Mouse (Mus musculus) liver, adult 2 months (tissue): ENCODE measurements around the gene Omg. TPM values are rescaled to one million over a fixed set of nuclear protein-coding genes. Genes with fewer than 3 reads are reported as not detected.

ENCODE experiments used
- DNase-seq: peaks from one replicate; pipeline ENCODE4 v3.0.0-alpha.2; 2011; ENCODE audit warnings: low read depth, low spot score; ENCODE audit errors: extremely low read depth
- H3K27ac ChIP-seq: fragments of 200-500 bp; replicated peaks from 2 replicates; pipeline ENCODE4 v1.5.1; 2012; ENCODE audit warnings: low read depth, mild to moderate bottlenecking, control low read depth, inconsistent platforms, low read length; ENCODE audit not compliant: insufficient read depth
- H3K27me3 ChIP-seq: fragments of 200-500 bp; 2 replicates; pipeline ENCODE4 v1.6.1; 2012; ENCODE audit warnings: mild to moderate bottlenecking, moderate library complexity, low read length, inconsistent platforms; ENCODE audit not compliant: control insufficient read depth, insufficient read depth
- H3K36me3 ChIP-seq: fragments of 200-500 bp; 2 replicates; pipeline ENCODE4 v1.6.1; 2012; ENCODE audit warnings: low read length, inconsistent platforms; ENCODE audit not compliant: control insufficient read depth, insufficient read depth
- H3K4me1 ChIP-seq: fragments of 200-500 bp; 2 replicates; pipeline ENCODE4 v1.6.1; 2011; ENCODE audit warnings: low read length; ENCODE audit not compliant: control insufficient read depth, insufficient read depth
- H3K4me3 ChIP-seq: fragments of 200-500 bp; 2 replicates; pipeline ENCODE4 v1.5.1; 2011; ENCODE audit warnings: low read depth, mild to moderate bottlenecking, control low read depth, low read length, moderate library complexity; ENCODE audit not compliant: insufficient read depth
- H3K79me2 ChIP-seq: fragments of 200-500 bp; 2 replicates; pipeline ENCODE4 v1.6.1; 2012; ENCODE audit warnings: inconsistent platforms, mild to moderate bottlenecking, low read length, moderate library complexity; ENCODE audit not compliant: control insufficient read depth, insufficient read depth
- H3K9ac ChIP-seq: fragments of 200-500 bp; 2 replicates; pipeline ENCODE4 v1.6.1; 2012; ENCODE audit warnings: low read depth, mild to moderate bottlenecking, control low read depth, inconsistent platforms, low read length
- CTCF ChIP-seq: fragments of 200-500 bp; IDR thresholded peaks from 2 replicates; pipeline ENCODE4 v1.5.1; 2011; ENCODE audit warnings: low read depth, low read length, control low read depth
- POLR2A ChIP-seq: fragments of 200-500 bp; IDR thresholded peaks from 2 replicates; pipeline ENCODE4 v1.6.1; 2011; ENCODE audit warnings: low read length, control low read depth; ENCODE audit not compliant: insufficient read depth; ENCODE audit errors: extremely low read depth
- WGBS: fragments of 180-500 bp; shearing (Covaris S2); methylation state at CpG from one replicate; pipeline ENCODE4 v1.1.7; 2018; 5-methylcytosine and 5-hydroxymethylcytosine counted together
- polyA plus RNA-seq: library from polyadenylated mRNA; depleted of rRNA; stranded (reverse); fragments of >200 nt; gene quantifications from 2 replicates; pipeline ENCODE4 v1.2.3, GENCODE M21; 2012; rRNA removed
- total RNA-seq: library from RNA; depleted of rRNA; stranded (reverse); fragments of >200 nt; gene quantifications from 2 replicates; pipeline ENCODE4 v1.2.3, GENCODE M21; 2014; rRNA removed

Omg gene
- total RNA-seq (not detected in 2 replicates), polyA plus RNA-seq (not detected in 2 replicates)

- H3K27me3 ChIP-seq = no peaks in the 10 kb centered on the region
- TF ChIP-seq CTCF (no peak), POLR2A (no peak)
- peaks cover 1% of the 10 kb centered on the region; the same call in 1 of the 2 replicates for H3K4me1 ChIP-seq
- H3K9ac ChIP-seq = no peak within 1 kb of the TSS
- H3K36me3 ChIP-seq = no peaks in the 10 kb centered on the region
- no peaks in the 10 kb centered on the region; the same call in 1 of the 2 replicates for H3K79me2 ChIP-seq
- no peak for DNase-seq
- H3K4me3 ChIP-seq = no peak within 1 kb of the TSS
- H3K27ac ChIP-seq = no peak within 1 kb of the TSS
- 81% methylated on average over 8 of the region's 8 CpGs for WGBS
These were observed at the start of gene Omg for GRCm38 (mm10) chr11:79503845-79504244. Omg (minus strand) TSS chr11:79504084.

DNA sequence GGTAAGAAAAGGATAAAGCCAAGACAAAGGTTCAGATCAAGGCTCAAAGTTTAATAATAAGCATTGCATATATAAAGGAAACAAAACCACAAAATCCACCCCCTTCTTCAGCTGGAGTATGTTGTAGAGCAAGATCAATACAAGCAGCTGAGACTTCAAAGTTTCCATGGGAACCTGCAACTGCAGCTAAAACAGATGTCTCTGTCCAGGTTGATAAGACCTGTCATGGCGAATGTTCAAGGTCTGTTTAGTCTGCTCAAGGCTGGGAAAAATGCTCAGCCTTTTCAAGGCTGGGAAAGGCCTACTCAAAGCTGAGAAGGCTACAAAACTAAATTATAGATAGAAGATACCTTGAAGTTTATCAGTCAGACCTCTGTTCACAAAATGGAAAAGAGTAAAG is 48.7 kb upstream of the Omg start:
- H3K27ac ChIP-seq = no peak overlapping the region
- no peak overlapping the region for H3K4me3 ChIP-seq
- no peak overlapping the region for H3K9ac ChIP-seq
- peaks cover 49% of the 10 kb centered on the region for H3K36me3 ChIP-seq
- H3K4me1 ChIP-seq = no peaks in the 10 kb centered on the region
- H3K27me3 ChIP-seq = no peaks in the 10 kb centered on the region
- DNase-seq = no peak
- H3K79me2 ChIP-seq = no peaks in the 10 kb centered on the region
- WGBS = 31% methylated on average over 1 of the region's 1 CpGs
- TF ChIP-seq CTCF (no peak), POLR2A (no peak)

- peaks cover 22% of the 10 kb centered on the region; the same call in 1 of the 2 replicates for H3K36me3 ChIP-seq
- H3K4me3 ChIP-seq = no peak overlapping the region
- no peak for DNase-seq
- H3K27ac ChIP-seq = no peak overlapping the region
- H3K27me3 ChIP-seq = no peaks in the 10 kb centered on the region
- peaks cover 5% of the 10 kb centered on the region for H3K4me1 ChIP-seq
- 95% methylated on average over 3 of the region's 3 CpGs for WGBS
- no peak for TF ChIP-seq POLR2A
- TF ChIP-seq CTCF = no peak
- no peak overlapping the region for H3K9ac ChIP-seq
- H3K79me2 ChIP-seq = no peaks in the 10 kb centered on the region
These were observed 32.4 kb upstream of the Omg start for GRCm38 (mm10) chr11:79536293-79536692.

DNA sequence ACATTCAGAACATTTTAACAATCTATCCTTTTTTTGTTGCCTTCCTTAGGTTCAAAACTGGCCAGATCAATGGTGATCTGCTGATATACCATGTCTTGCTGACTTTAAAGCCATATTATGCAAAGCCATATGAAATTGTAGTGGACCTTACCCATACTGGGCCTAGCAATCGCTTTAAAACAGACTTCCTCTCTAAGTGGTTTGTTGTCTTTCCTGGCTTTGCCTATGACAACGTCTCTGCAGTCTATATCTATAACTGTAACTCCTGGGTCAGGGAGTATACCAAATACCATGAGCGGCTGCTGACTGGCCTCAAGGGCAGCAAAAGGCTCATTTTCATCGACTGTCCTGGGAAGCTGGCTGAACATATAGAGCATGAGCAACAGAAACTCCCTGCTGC is 31.7 kb upstream of the Omg start:
- peaks cover 20% of the 10 kb centered on the region; the same call in 1 of the 2 replicates for H3K36me3 ChIP-seq
- H3K27me3 ChIP-seq = no peaks in the 10 kb centered on the region
- H3K79me2 ChIP-seq = no peaks in the 10 kb centered on the region
- no peak overlapping the region for H3K4me3 ChIP-seq
- no peak for DNase-seq
- peaks cover 5% of the 10 kb centered on the region for H3K4me1 ChIP-seq
- TF ChIP-seq CTCF = no peak
- TF ChIP-seq POLR2A = no peak
- 87% methylated on average over 4 of the region's 4 CpGs for WGBS
- H3K27ac ChIP-seq = no peak overlapping the region
- no peak overlapping the region for H3K9ac ChIP-seq

GRCm38 (mm10) chr11:79533950-79534690 is 30.2 kb upstream of the Omg start:
- Histone ChIP-seq H3K27ac (no peak overlapping the region), H3K27me3 (no peaks in the 10 kb centered on the region), H3K4me3 (no peak overlapping the region), H3K36me3 (peaks cover 14% of the 10 kb centered on the region; the same call in 1 of the 2 replicates), H3K79me2 (no peaks in the 10 kb centered on the region), H3K9ac (no peak overlapping the region), H3K4me1 (peaks cover 5% of the 10 kb centered on the region)
- TF ChIP-seq CTCF (no peak), POLR2A (no peak)
- no peak for DNase-seq
- WGBS = 55% methylated on average over 8 of the region's 8 CpGs

GRCm38 (mm10) chr11:79533311-79533710 is 29.4 kb upstream of the Omg start:
- no peak for DNase-seq
- TF ChIP-seq CTCF (no peak), POLR2A (no peak)
- Histone ChIP-seq H3K27ac (no peak overlapping the region), H3K36me3 (peaks cover 14% of the 10 kb centered on the region; the same call in 1 of the 2 replicates), H3K9ac (no peak overlapping the region), H3K27me3 (no peaks in the 10 kb centered on the region), H3K79me2 (no peaks in the 10 kb centered on the region), H3K4me3 (no peak overlapping the region), H3K4me1 (peaks cover 5% of the 10 kb centered on the region)
- WGBS = 95% methylated on average over 6 of the region's 6 CpGs
